Mouse (Mus musculus) cortical plate, adult 2 months (tissue): ENCODE data around the gene Abracl.

ENCODE experiments used
- CTCF ChIP-seq: fragments of 200-500 bp; IDR thresholded peaks from 2 replicates; pipeline ENCODE4 v1.5.1; 2011; ENCODE audit warnings: mild to moderate bottlenecking, control low read depth, low read length; ENCODE audit not compliant: insufficient read depth; ENCODE audit errors: extremely low read depth
- POLR2A ChIP-seq: fragments of 200-500 bp; IDR thresholded peaks from 2 replicates; pipeline ENCODE4 v1.6.1; 2011; ENCODE audit warnings: mild to moderate bottlenecking, low read length, control low read depth; ENCODE audit not compliant: insufficient read depth; ENCODE audit errors: extremely low read depth

DNA sequence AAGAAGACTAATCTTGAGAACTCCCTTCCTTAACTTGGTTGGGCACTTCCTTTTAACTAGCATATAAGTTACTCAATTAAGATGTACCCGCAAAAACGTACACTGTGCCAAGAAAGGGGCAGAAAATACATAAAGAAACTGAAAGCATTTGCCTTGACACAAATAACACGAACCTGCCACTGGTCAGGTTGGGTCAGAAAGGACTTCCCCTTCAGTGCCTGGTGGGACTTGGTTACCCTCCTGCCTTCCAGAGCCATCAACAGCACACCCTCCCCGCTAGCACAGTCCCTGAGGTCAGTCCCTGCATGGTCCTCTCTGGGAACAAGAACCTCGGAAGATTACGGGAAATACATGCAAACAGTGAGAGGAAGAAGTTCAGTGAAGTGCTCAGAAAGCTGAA lies 34.0 kb downstream of the Abracl start:
- TF ChIP-seq POLR2A (no peak), CTCF (no peak)
